Mouse (Mus musculus): ENCODE results near the gene Slc25a10. TPM values are rescaled to one million over a fixed set of nuclear protein-coding genes. Genes with fewer than 3 reads are reported as not detected.

Slc25a10 gene
- polyA plus RNA-seq, 1 experiment from 2014 or later = 68.9 TPM

GRCm38 (mm10) chr11:120548786-120549167, 57.1 kb downstream of the Slc25a10 start:
- peak overlapping the region; percentile 96 for H3K4me2 ChIP-seq
- no peak for TF ChIP-seq CTCF (IDR thresholded peaks at IDR 0.05; ENCODE audit: low read depth)
- H3K27me3 ChIP-seq (ENCODE audit: insufficient read depth, low read length) = no peaks in the 10 kb centered on the region
- 16% methylated on average over 7 of the region's 7 CpGs for WGBS
- no peak for DNase-seq
- H3K36me3 ChIP-seq (ENCODE audit: insufficient read depth) = peaks cover 25% of the 10 kb centered on the region
- peak overlapping the region; percentile 98 for H3K4me3 ChIP-seq (ENCODE audit: low read depth, low read length)
- no peaks in the 10 kb centered on the region for H3K9me3 ChIP-seq (ENCODE audit: low read depth, low read length)
- peaks cover 14% of the 10 kb centered on the region for H3K4me1 ChIP-seq (ENCODE audit: insufficient read depth)
- H3K27ac ChIP-seq (ENCODE audit: low read depth) = peak overlapping the region; percentile 96
- H3K9ac ChIP-seq = peak overlapping the region; percentile 95
- no peak for ATAC-seq (ENCODE audit: insufficient read depth)

Other genes starting within 250 kb of the Slc25a10 start
- gene Actg1, start 143.3 kb upstream of the Slc25a10 start, polyA plus RNA-seq (2014; fragmentation: Nextera tagmentation; extraction: Ambion mirVana) = 2,614 and 2,926 TPM in 2 replicates
- gene Fscn2, start 130.3 kb upstream of the Slc25a10 start, polyA plus RNA-seq (2014; fragmentation: Nextera tagmentation; extraction: Ambion mirVana) = 0.23 and 0.57 TPM in 2 replicates
- gene Faap100, start 113.1 kb upstream of the Slc25a10 start, polyA plus RNA-seq (2014; fragmentation: Nextera tagmentation; extraction: Ambion mirVana) = 35.6 and 44.5 TPM in 2 replicates
- gene Nploc4, start 54.1 kb upstream of the Slc25a10 start, polyA plus RNA-seq (2014; fragmentation: Nextera tagmentation; extraction: Ambion mirVana) = 42.1 and 51.4 TPM in 2 replicates
- not detected in 2 replicates for gene Tspan10, start 49.2 kb upstream of the Slc25a10 start, polyA plus RNA-seq (2014; fragmentation: Nextera tagmentation; extraction: Ambion mirVana)
- gene Pde6g, start 38.3 kb upstream of the Slc25a10 start, polyA plus RNA-seq (2014; fragmentation: Nextera tagmentation; extraction: Ambion mirVana) = 0.18 TPM in 1 of 2 replicates, not detected in the other
- 10.9 and 11.2 TPM in 2 replicates for gene Oxld1, start 33.8 kb upstream of the Slc25a10 start, polyA plus RNA-seq (2014; fragmentation: Nextera tagmentation; extraction: Ambion mirVana)
- gene Ccdc137, start 33.7 kb upstream of the Slc25a10 start, polyA plus RNA-seq (2014; fragmentation: Nextera tagmentation; extraction: Ambion mirVana) = 32.2 and 34.6 TPM in 2 replicates
- 42.9 and 44.4 TPM in 2 replicates for gene Arl16, start 24.2 kb upstream of the Slc25a10 start, polyA plus RNA-seq (2014; fragmentation: Nextera tagmentation; extraction: Ambion mirVana)
- gene Mrpl12, start 7.2 kb upstream of the Slc25a10 start, polyA plus RNA-seq (2014; fragmentation: Nextera tagmentation; extraction: Ambion mirVana) = 150 and 162 TPM in 2 replicates
- 0.59 and 1.4 TPM in 2 replicates for gene Gcgr, start 38.9 kb downstream of the Slc25a10 start, polyA plus RNA-seq (2014; fragmentation: Nextera tagmentation; extraction: Ambion mirVana)
- 226 and 229 TPM in 2 replicates for gene Mcrip1, start 57.9 kb downstream of the Slc25a10 start, polyA plus RNA-seq (2014; fragmentation: Nextera tagmentation; extraction: Ambion mirVana)
- not detected in 2 replicates for gene Ppp1r27, start 59.3 kb downstream of the Slc25a10 start, polyA plus RNA-seq (2014; fragmentation: Nextera tagmentation; extraction: Ambion mirVana)
- 872 and 897 TPM in 2 replicates for gene P4hb, start 81.4 kb downstream of the Slc25a10 start, polyA plus RNA-seq (2014; fragmentation: Nextera tagmentation; extraction: Ambion mirVana)
- gene Arhgdia, start 89.8 kb downstream of the Slc25a10 start, polyA plus RNA-seq (2014; fragmentation: Nextera tagmentation; extraction: Ambion mirVana) = 717 and 734 TPM in 2 replicates
- gene Alyref, start 106.5 kb downstream of the Slc25a10 start, polyA plus RNA-seq (2014; fragmentation: Nextera tagmentation; extraction: Ambion mirVana) = 617 and 627 TPM in 2 replicates
- gene Anapc11, start 106.6 kb downstream of the Slc25a10 start, polyA plus RNA-seq (2014; fragmentation: Nextera tagmentation; extraction: Ambion mirVana) = 229 and 237 TPM in 2 replicates
- gene Npb, start 116.6 kb downstream of the Slc25a10 start, polyA plus RNA-seq (2014; fragmentation: Nextera tagmentation; extraction: Ambion mirVana) = 0.89 and 1.3 TPM in 2 replicates
- 95.3 and 99.5 TPM in 2 replicates for gene Pcyt2, start 126.1 kb downstream of the Slc25a10 start, polyA plus RNA-seq (2014; fragmentation: Nextera tagmentation; extraction: Ambion mirVana)
- 26.1 and 33.1 TPM in 2 replicates for gene Sirt7, start 133.4 kb downstream of the Slc25a10 start, polyA plus RNA-seq (2014; fragmentation: Nextera tagmentation; extraction: Ambion mirVana)
- 25.3 and 28.6 TPM in 2 replicates for gene Mafg, start 141.8 kb downstream of the Slc25a10 start, polyA plus RNA-seq (2014; fragmentation: Nextera tagmentation; extraction: Ambion mirVana)
- 29.0 and 29.8 TPM in 2 replicates for gene Pycr1, start 151.9 kb downstream of the Slc25a10 start, polyA plus RNA-seq (2014; fragmentation: Nextera tagmentation; extraction: Ambion mirVana)
- gene Myadml2, start 156.3 kb downstream of the Slc25a10 start, polyA plus RNA-seq (2014; fragmentation: Nextera tagmentation; extraction: Ambion mirVana) = 1.1 TPM in 1 of 2 replicates, not detected in the other
- gene Notum, start 169.3 kb downstream of the Slc25a10 start, polyA plus RNA-seq (2014; fragmentation: Nextera tagmentation; extraction: Ambion mirVana) = 3.9 and 5.3 TPM in 2 replicates
- 124 and 130 TPM in 2 replicates for gene Aspscr1, start 181.1 kb downstream of the Slc25a10 start, polyA plus RNA-seq (2014; fragmentation: Nextera tagmentation; extraction: Ambion mirVana)
- 168 and 173 TPM in 2 replicates for gene Cenpx, start 221.9 kb downstream of the Slc25a10 start, polyA plus RNA-seq (2014; fragmentation: Nextera tagmentation; extraction: Ambion mirVana)
- gene Lrrc45, start 222.1 kb downstream of the Slc25a10 start, polyA plus RNA-seq (2014; fragmentation: Nextera tagmentation; extraction: Ambion mirVana) = 44.1 and 46.1 TPM in 2 replicates
- gene Rac3, start 229.6 kb downstream of the Slc25a10 start, polyA plus RNA-seq (2014; fragmentation: Nextera tagmentation; extraction: Ambion mirVana) = 10.3 and 10.7 TPM in 2 replicates
- gene Dcxr, start 235.4 kb downstream of the Slc25a10 start, polyA plus RNA-seq (2014; fragmentation: Nextera tagmentation; extraction: Ambion mirVana) = 27.2 and 29.7 TPM in 2 replicates
- gene Cbr2, start 240.3 kb downstream of the Slc25a10 start, polyA plus RNA-seq (2014; fragmentation: Nextera tagmentation; extraction: Ambion mirVana) = 14.7 and 19.6 TPM in 2 replicates